Mouse (Mus musculus): ENCODE results near the gene Ptpa.

The Ptpa gene

GRCm38 (mm10) chr2:30437791-30438190, 22.0 kb downstream of the Ptpa start:
- no peak for DNase-seq (ENCODE audit: low spot score)

GRCm38 (mm10) chr2:30439631-30440030, 23.8 kb downstream of the Ptpa start:
- DNase-seq (ENCODE audit: low spot score), result no peak

- DNase-seq (ENCODE audit: low spot score), result no peak
These were observed 24.4 kb downstream of the Ptpa start for GRCm38 (mm10) chr2:30440211-30440700.

GRCm38 (mm10) chr2:30440701-30441517, 25.1 kb downstream of the Ptpa start:
- DNase-seq (ENCODE audit: low spot score), result peak; percentile 76

- DNase-seq (ENCODE audit: low spot score), result peak; percentile 85
These were observed 26.0 kb downstream of the Ptpa start for GRCm38 (mm10) chr2:30441518-30442497.

- no peak for DNase-seq (ENCODE audit: low spot score)
These were observed 26.7 kb downstream of the Ptpa start for GRCm38 (mm10) chr2:30442498-30442890.

GRCm38 (mm10) chr2:30443281-30443680, 27.4 kb downstream of the Ptpa start:
- no peak for DNase-seq (ENCODE audit: low spot score)

GRCm38 (mm10) chr2:30444006-30444405, 28.2 kb downstream of the Ptpa start:
- DNase-seq (ENCODE audit: low spot score), result no peak

- DNase-seq (ENCODE audit: low spot score), result no peak
These were observed 28.6 kb downstream of the Ptpa start for GRCm38 (mm10) chr2:30444450-30444849.

GRCm38 (mm10) chr2:30445312-30445711, 29.5 kb downstream of the Ptpa start:
- DNase-seq (ENCODE audit: low spot score), result peak; percentile 77

- no peak for DNase-seq (ENCODE audit: low spot score)
These were observed 31.3 kb downstream of the Ptpa start for GRCm38 (mm10) chr2:30446891-30447826.

- no peak for DNase-seq (ENCODE audit: low spot score)
These were observed 32.5 kb downstream of the Ptpa start for GRCm38 (mm10) chr2:30448371-30448770.

GRCm38 (mm10) chr2:30450530-30450929, 34.7 kb downstream of the Ptpa start:
- no peak for DNase-seq (ENCODE audit: low spot score)

GRCm38 (mm10) chr2:30451525-30451924, 35.7 kb downstream of the Ptpa start:
- no peak for DNase-seq (ENCODE audit: low spot score)

- DNase-seq (ENCODE audit: low spot score), result no peak
These were observed 37.7 kb downstream of the Ptpa start for GRCm38 (mm10) chr2:30453570-30453969.

GRCm38 (mm10) chr2:30454587-30454986, 38.7 kb downstream of the Ptpa start:
- no peak for DNase-seq (ENCODE audit: low spot score)

- DNase-seq (ENCODE audit: low spot score), result no peak
These were observed 40.5 kb downstream of the Ptpa start for GRCm38 (mm10) chr2:30456104-30456980.

- DNase-seq (ENCODE audit: low spot score), result no peak
These were observed 42.5 kb downstream of the Ptpa start for GRCm38 (mm10) chr2:30458349-30458748.

- DNase-seq (ENCODE audit: low spot score), result no peak
These were observed 43.4 kb downstream of the Ptpa start for GRCm38 (mm10) chr2:30459241-30459640.

- DNase-seq (ENCODE audit: low spot score), result peak; percentile 87
These were observed 47.5 kb downstream of the Ptpa start for GRCm38 (mm10) chr2:30463341-30463761.
